Mouse (Mus musculus): Measurements from ENCODE around the gene 4930402H24Rik. TPM values are rescaled to one million over a fixed set of nuclear protein-coding genes. Genes with fewer than 3 reads are reported as not detected.

The 4930402H24Rik gene
- polyA plus RNA-seq, 1 experiment, result 71.8 TPM

DNA sequence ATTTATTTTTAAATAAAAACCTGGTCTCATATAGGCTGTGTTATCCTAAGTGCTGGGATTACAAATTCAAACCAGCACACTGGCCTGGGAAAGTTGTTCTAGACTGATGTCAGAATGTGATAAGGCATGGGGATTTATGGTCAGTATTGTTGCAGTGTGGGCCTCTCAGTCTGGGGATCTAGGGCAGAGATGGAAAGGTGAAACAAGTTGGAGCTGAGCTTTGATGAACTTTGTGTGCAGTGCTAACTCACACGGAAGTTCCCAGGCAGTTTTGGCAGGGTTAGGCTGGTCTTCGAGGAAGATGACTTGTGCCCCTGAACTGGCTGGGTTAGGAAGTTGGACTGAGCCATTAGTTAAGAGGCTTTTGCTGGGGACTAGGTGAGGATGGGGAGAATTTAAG lies 18.7 kb upstream of the 4930402H24Rik start:
- H3K4me1 ChIP-seq (ENCODE audit: control insufficient read depth, insufficient read depth, low read length), result no peaks in the 10 kb centered on the region
- no peaks in the 10 kb centered on the region for H3K36me3 ChIP-seq (ENCODE audit: control insufficient read depth, insufficient read depth, low read length)
- no peaks in the 10 kb centered on the region for H3K27me3 ChIP-seq (ENCODE audit: control insufficient read depth, insufficient read depth, low read length)
- H3K27ac ChIP-seq (ENCODE audit: control insufficient read depth, insufficient read depth, low read depth, low read length), result no peak overlapping the region
- no peak overlapping the region for H3K4me3 ChIP-seq (ENCODE audit: control insufficient read depth, low read depth, low read length)
- TF ChIP-seq CTCF (IDR thresholded peaks at IDR 0.05; ENCODE audit: control insufficient read depth, insufficient read depth, insufficient replicate concordance, low read depth, low read length) (no peak), POLR2A (IDR thresholded peaks at IDR 0.05; ENCODE audit: control insufficient read depth, low read depth, low read length) (no peak)

DNA sequence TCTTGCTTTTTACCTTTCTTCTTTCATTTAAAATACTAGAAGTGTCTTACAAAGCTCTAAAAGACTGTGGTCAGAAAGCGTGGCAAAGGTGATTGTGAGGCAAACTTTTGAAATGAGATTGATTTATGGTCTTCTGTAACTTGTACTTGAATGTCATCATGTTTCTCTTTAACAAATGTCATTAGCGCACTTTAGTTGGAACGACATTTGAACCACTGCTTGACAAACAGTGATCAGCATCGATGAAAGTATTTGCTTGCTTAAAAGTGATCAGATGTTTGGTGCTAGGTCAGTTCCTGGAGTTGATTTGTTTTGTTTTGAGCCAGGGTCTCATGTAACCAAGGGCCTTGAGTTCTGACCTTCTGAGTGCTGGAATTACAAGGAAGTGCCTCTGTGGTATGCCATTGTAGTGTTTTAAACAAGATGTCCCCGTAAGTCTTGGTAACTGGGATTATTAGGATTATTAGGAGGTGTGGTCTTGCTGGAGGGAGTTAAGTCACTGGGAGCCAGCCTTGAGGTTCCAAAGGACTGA lies 12.9 kb upstream of the 4930402H24Rik start:
- no peaks in the 10 kb centered on the region for H3K4me1 ChIP-seq (ENCODE audit: control insufficient read depth, insufficient read depth, low read length)
- no peaks in the 10 kb centered on the region for H3K36me3 ChIP-seq (ENCODE audit: control insufficient read depth, insufficient read depth, low read length)
- TF ChIP-seq CTCF (IDR thresholded peaks at IDR 0.05; ENCODE audit: control insufficient read depth, insufficient read depth, insufficient replicate concordance, low read depth, low read length), result no peak
- H3K4me3 ChIP-seq (ENCODE audit: control insufficient read depth, low read depth, low read length), result no peak overlapping the region
- H3K27me3 ChIP-seq (ENCODE audit: control insufficient read depth, insufficient read depth, low read length), result no peaks in the 10 kb centered on the region
- no peak overlapping the region for H3K27ac ChIP-seq (ENCODE audit: control insufficient read depth, insufficient read depth, low read depth, low read length)

DNA sequence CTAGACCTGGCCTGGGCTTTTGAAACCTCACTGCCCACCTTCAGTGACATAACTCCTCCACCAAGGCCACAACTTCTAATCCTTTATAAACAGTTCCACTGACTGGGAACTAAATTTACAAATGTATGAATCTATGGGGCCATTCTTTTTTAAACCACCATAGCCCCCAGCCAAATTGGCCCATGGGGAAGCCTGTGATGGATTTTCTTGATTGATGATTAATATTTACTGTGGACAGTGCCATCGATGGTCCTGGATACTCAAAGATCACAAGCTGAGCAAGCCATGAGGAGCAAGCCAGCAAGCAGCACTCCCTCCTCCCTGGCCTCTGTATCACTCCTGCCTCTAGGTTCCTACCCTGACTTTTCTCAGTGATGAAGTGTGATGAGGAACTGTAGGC lies 11.5 kb upstream of the 4930402H24Rik start:
- H3K4me1 ChIP-seq (ENCODE audit: control insufficient read depth, insufficient read depth, low read length), result no peaks in the 10 kb centered on the region
- TF ChIP-seq CTCF (IDR thresholded peaks at IDR 0.05; ENCODE audit: control insufficient read depth, insufficient read depth, insufficient replicate concordance, low read depth, low read length), result no peak
- no peak for TF ChIP-seq POLR2A (IDR thresholded peaks at IDR 0.05; ENCODE audit: control insufficient read depth, low read depth, low read length)
- no peaks in the 10 kb centered on the region for H3K27me3 ChIP-seq (ENCODE audit: control insufficient read depth, insufficient read depth, low read length)
- H3K36me3 ChIP-seq (ENCODE audit: control insufficient read depth, insufficient read depth, low read length), result no peaks in the 10 kb centered on the region
- H3K4me3 ChIP-seq (ENCODE audit: control insufficient read depth, low read depth, low read length), result no peak overlapping the region
- no peak overlapping the region for H3K27ac ChIP-seq (ENCODE audit: control insufficient read depth, insufficient read depth, low read depth, low read length)

DNA sequence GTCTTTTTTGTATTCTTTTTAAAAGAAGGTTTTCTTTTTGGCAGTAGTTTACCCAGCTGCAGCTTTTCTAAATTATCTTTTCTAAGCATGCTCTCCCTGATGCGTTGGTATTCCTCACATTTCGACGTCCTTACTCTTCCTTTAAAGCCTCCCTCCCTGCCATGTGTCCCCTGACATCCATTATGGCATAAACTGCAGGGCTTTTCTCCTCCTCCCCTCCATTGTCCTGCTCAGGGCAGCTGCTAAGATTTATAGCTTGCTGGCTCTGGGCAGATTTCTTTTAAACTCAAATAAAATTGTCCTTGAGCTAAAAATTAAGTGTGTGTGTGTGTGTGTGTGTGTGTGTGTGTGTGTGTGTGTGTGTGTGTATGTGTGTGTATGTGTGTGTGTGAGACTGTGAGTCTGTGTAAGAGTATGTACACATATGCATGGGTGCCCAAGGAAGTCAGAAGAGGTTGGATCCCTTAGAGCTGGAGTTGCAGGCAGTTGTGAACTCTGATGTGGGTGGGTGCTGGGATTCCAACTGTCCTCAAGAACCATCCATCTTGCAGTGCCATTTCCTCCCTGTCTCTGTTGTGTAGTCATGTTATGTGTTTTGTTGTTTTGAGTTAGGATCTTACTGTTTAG lies 10.4 kb upstream of the 4930402H24Rik start:
- no peak overlapping the region for H3K27ac ChIP-seq (ENCODE audit: control insufficient read depth, insufficient read depth, low read depth, low read length)
- no peaks in the 10 kb centered on the region for H3K27me3 ChIP-seq (ENCODE audit: control insufficient read depth, insufficient read depth, low read length)
- H3K4me3 ChIP-seq (ENCODE audit: control insufficient read depth, low read depth, low read length), result no peak overlapping the region
- TF ChIP-seq CTCF (IDR thresholded peaks at IDR 0.05; ENCODE audit: control insufficient read depth, insufficient read depth, insufficient replicate concordance, low read depth, low read length) (no peak), POLR2A (IDR thresholded peaks at IDR 0.05; ENCODE audit: control insufficient read depth, low read depth, low read length) (no peak)
- no peaks in the 10 kb centered on the region for H3K36me3 ChIP-seq (ENCODE audit: control insufficient read depth, insufficient read depth, low read length)
- no peaks in the 10 kb centered on the region for H3K4me1 ChIP-seq (ENCODE audit: control insufficient read depth, insufficient read depth, low read length)

DNA sequence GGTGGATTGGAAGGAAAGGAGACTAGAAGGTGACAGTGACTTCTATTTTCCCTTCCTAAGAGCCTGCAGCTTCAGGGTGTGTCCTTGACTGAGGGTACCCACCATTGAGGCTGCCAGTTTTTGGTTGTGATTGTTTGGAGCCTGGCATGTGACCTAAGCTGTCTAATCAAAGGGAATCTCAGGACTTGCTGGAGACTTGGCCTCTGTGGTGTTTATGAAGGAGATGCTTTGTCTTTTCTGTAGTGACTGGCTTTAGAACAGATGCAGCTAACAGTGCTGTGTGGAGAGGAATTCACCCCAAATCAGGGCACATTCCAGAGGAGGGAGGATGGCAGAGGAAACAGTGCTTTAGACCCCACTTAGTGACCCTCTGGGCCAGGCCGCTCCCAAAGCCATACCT lies 8.7 kb upstream of the 4930402H24Rik start:
- H3K27ac ChIP-seq (ENCODE audit: control insufficient read depth, insufficient read depth, low read depth, low read length), result no peak overlapping the region
- no peaks in the 10 kb centered on the region for H3K27me3 ChIP-seq (ENCODE audit: control insufficient read depth, insufficient read depth, low read length)
- H3K4me1 ChIP-seq (ENCODE audit: control insufficient read depth, insufficient read depth, low read length), result no peaks in the 10 kb centered on the region
- no peak overlapping the region for H3K4me3 ChIP-seq (ENCODE audit: control insufficient read depth, low read depth, low read length)
- no peak for TF ChIP-seq CTCF (IDR thresholded peaks at IDR 0.05; ENCODE audit: control insufficient read depth, insufficient read depth, insufficient replicate concordance, low read depth, low read length)
- no peak for TF ChIP-seq POLR2A (IDR thresholded peaks at IDR 0.05; ENCODE audit: control insufficient read depth, low read depth, low read length)
- H3K36me3 ChIP-seq (ENCODE audit: control insufficient read depth, insufficient read depth, low read length), result no peaks in the 10 kb centered on the region

DNA sequence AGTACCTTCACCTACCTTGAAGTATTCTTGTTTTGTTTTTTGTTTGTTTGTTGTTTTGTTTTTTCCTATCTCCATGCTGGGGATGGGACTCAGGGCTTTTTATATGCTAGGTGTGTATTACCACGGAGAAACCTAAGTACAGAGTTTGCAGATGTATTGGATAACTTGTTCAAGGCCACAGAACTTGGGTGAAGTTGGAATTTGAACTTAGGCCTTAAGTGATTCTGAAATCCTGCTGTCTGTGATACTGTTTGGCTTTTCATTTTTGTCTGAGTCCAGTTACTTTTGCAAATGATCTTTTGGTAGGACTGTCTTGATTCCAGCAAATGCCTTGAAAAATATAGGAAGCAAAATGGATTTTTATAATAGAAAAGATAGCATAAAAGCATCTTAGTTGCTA lies 5.5 kb upstream of the 4930402H24Rik start:
- no peak for TF ChIP-seq CTCF (IDR thresholded peaks at IDR 0.05; ENCODE audit: control insufficient read depth, insufficient read depth, insufficient replicate concordance, low read depth, low read length)
- no peak for TF ChIP-seq POLR2A (IDR thresholded peaks at IDR 0.05; ENCODE audit: control insufficient read depth, low read depth, low read length)
- Histone ChIP-seq H3K27me3 (ENCODE audit: control insufficient read depth, insufficient read depth, low read length) (no peaks in the 10 kb centered on the region), H3K27ac (ENCODE audit: control insufficient read depth, insufficient read depth, low read depth, low read length) (no peak overlapping the region), H3K4me1 (ENCODE audit: control insufficient read depth, insufficient read depth, low read length) (peaks cover 4% of the 10 kb centered on the region; the same call in 1 of the 2 replicates), H3K36me3 (ENCODE audit: control insufficient read depth, insufficient read depth, low read length) (no peaks in the 10 kb centered on the region), H3K4me3 (ENCODE audit: control insufficient read depth, low read depth, low read length) (no peak overlapping the region)

DNA sequence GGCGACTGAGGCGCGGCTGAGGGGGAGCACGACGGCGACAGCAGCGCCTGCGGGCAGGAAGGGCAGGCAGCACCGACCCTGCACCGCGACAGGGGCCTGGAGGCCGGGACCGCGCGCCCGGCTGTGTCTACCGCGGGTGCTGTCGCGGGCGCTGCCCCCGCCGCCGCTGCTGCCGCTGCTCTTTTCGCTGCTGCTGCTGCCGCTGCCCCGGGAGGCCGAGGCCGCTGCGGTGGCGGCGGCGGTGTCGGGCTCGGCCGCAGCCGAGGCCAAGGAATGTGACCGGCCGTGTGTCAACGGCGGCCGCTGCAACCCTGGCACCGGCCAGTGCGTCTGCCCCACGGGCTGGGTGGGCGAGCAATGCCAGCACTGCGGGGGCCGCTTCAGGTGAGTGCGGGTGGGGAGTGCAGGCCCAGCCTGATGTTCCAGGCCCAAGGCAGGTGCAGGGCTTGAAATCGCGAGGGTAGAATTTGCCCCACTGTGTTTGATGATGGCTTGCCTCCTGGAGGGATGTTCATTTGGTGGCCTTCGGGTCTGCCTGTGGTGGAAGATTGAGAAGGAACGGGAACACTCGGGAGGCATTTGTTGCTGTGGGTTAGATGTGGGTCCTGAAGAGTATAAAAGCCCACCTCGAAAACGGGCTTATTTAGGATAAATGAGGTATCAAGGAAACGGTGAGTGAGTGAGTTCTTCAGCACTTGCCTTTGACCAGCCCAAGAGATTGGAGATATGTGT lies 544 bp upstream of the 4930402H24Rik start:
- H3K27me3 ChIP-seq (ENCODE audit: control insufficient read depth, insufficient read depth, low read length), result no peaks in the 10 kb centered on the region
- H3K36me3 ChIP-seq (ENCODE audit: control insufficient read depth, insufficient read depth, low read length), result no peaks in the 10 kb centered on the region
- peak overlapping the region; percentile 98 for H3K4me3 ChIP-seq (ENCODE audit: control insufficient read depth, low read depth, low read length)
- TF ChIP-seq CTCF (IDR thresholded peaks at IDR 0.05; ENCODE audit: control insufficient read depth, insufficient read depth, insufficient replicate concordance, low read depth, low read length) (no peak), POLR2A (IDR thresholded peaks at IDR 0.05; ENCODE audit: control insufficient read depth, low read depth, low read length) (no peak)
- peaks cover 7% of the 10 kb centered on the region for H3K4me1 ChIP-seq (ENCODE audit: control insufficient read depth, insufficient read depth, low read length)
- H3K27ac ChIP-seq (ENCODE audit: control insufficient read depth, insufficient read depth, low read depth, low read length), result peak overlapping the region; percentile 76
